Mouse (Mus musculus) gastrocnemius, postnatal 4 days (tissue): Measurements from ENCODE around the gene Tbl2. TPM values are rescaled to one million over a fixed set of nuclear protein-coding genes. Genes with fewer than 3 reads are reported as not detected.
A peak's percentile ranks its signal among the peaks of the same experiment; 100 is the strongest.

Experiments used
- DNase-seq, 2 experiments: peaks; one replicate each; pipeline ENCODE4 v3.0.0; 2021 to 2022; ENCODE audit warnings: low spot score in 2 of 2, mixed read lengths in 2 of 2
- long read RNA-seq, 2 experiments: library from polyadenylated mRNA; stranded (forward); transcript quantifications; one replicate each; pipeline ENCODE4 v2.0.0; 2021
- total RNA-seq, 2 experiments: library from RNA; stranded (reverse); gene quantifications; 2 replicates each; pipeline ENCODE4 v1.2.3; 2021

Tbl2 gene
- 10 to 100 TPM; 18.3 to 22.2 TPM for total RNA-seq
- long read RNA-seq, experiment 1, full-length matches to known transcripts: 11 of 14 reads
- long read RNA-seq, experiment 1, partial matches to known transcripts: 2 of 14 reads
- long read RNA-seq, experiment 1, other reads (novel, unspliced or antisense): 1 of 14 reads
- long read RNA-seq, experiment 2, full-length matches to known transcripts: 22 of 29 reads
- long read RNA-seq, experiment 2, partial matches to known transcripts: 3 of 29 reads
- long read RNA-seq, experiment 2, other reads (novel, unspliced or antisense): 4 of 29 reads

GRCm38 (mm10) chr5:135149053-135149819 is at the start of gene Tbl2:
Gene Tbl2 (plus strand): TSS chr5:135149657.
- DNase-seq: peak; percentile 96 to 99

DNA sequence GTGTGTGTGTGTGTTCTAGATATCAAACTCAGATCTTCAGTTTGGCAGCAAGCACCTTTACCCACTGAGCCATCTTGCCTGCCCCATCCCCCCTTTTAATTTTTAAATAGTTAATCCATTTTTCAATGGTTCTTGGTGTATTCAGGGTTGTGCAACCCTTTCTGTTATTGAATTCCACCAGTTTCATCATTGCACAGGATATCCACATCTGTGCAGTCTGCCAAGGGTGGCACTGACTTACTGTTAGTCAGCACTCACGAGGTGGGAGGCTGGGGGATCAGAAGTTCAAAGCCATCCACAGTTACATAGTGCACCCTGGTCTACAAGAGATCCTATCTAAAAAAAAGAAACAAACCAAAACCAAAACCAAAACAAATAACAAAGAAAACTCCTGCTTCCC is 48.5 kb upstream of the Tbl2 start:
- DNase-seq: no peak

GRCm38 (mm10) chr5:135103999-135104660 is 45.3 kb upstream of the Tbl2 start:
- no peak for DNase-seq

GRCm38 (mm10) chr5:135106758-135107256 is 42.6 kb upstream of the Tbl2 start:
- peak; percentile 24 to 73 for DNase-seq

DNA sequence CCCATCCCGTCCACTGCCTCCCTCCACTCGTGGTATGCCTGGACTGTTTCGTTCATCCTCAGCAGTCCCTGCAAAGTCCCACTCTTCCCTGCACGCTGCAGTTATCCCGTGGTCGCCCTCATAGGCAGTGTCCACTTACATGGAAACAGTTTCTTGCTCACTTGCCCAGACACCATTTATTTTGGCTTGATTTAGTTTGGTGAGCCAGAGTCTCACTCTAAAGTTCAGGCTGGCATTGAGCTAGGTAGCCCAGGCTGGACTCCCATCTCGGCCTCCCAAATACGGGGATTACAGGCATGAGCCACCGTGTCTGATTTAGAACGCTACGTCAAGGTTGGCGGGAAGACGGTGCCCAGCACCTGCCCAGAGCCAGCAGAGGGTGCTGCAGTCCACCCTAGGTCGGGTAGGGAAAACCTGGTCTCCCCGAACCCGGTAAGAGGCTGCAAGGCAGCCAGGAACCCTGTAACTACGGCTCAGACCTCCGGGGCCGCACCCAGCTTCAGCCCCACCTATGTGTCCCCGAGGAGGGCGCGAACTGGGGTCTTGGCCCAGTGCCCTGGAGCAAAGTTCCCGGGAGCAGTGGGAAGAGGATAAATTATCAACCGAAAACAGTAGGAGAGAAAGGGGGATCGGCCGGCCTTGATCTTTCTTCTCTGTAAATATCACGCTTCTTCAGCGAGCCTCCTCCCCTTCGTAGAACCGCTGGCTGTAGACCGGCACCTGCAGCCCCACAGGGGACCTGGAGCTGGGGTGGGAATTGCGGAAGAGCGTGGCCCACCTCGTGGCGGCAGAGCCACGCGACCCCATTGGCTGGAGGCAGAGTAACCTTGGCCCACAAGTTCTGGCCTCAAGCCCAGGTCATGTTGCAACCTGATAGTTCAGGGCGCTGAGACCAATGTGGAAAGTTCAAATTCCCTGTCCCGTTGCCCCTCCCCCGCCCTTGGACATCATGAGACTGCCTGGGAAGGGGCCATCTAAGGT is 41.6 kb upstream of the Tbl2 start:
- peak; percentile 26 to 63 for DNase-seq

DNA sequence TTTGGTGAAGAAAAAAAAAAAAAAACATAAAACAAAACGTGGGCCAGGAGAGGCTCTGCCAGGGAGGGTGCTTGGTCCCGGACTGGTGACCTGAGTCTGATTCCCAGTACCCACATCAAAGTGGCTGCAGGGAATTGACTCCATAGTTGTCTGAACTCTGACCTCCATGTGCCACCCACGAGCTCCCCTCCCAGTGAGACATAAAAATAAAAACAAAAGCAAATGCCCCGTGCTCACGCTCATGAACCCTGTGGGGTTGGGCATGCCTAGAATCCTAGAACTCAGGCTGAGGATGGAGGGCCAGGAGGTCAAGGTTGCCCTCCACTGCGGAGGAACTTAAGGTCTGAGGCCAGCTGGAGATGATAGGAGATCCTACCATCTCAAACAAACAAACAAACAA is 40.4 kb upstream of the Tbl2 start:
- DNase-seq: no peak

DNA sequence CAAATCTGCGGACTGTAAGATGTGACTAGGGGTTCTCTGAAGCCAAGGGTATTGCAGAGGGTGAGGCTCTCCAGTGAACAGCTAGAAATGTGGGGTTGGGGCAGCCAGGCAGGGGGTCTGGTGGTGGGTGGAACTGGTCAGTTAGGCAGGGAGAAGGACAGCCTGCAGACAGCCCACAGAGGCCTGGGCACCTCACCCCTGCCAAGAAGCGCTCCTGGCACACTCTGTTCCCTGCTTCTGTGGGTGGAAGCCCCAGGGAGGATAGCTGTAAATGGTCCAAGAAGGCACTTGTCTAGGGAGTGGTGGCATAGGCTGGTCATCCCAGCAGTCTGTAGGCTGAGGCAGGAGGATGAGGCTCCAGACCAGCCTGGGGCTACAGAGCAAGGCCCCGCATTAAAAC is 40.0 kb upstream of the Tbl2 start:
- DNase-seq: no peak

DNA sequence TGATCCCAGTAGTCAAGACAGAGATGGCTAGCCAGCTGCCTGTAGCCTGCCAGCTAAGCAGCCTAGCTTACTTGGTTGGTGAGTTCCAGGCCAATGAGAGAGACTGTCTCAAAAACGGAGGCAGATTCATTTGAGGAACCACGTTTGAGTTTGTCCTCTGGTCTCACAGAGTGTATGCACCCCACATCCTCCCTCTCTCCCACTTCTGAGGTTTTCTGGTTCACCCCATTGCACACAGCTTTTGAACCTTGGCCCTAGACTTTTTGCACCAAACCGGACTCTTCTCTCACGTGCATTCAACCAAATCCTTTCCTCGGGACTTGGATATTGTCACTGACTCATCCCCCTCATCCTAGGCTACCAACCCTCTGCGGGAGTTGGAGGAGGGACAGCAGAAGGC is 39.5 kb upstream of the Tbl2 start:
- no peak for DNase-seq

- DNase-seq: no peak
Measured at GRCm38 (mm10) chr5:135113782-135114181, 35.7 kb upstream of the Tbl2 start.

DNA sequence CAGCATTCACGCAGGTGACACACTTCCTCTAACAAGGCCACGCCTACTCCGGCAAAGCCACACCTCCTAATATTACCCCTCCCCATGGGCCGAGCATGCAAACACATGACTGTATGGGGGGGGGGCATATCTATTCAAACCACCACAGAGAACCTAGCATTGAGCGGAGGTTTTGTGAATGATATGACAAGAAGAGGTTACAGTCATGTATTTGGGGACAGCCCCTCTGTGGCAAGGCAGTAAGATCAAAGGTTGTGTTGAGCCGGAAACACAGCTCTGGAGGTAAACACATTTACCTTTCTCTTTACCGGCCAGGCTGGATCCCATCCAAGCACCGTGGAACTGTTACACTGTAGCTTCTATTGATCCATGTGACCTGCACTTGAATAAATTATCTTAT is 34.2 kb upstream of the Tbl2 start:
- DNase-seq: no peak

- DNase-seq: peak; percentile 37 to 61
Measured at GRCm38 (mm10) chr5:135118589-135119081, 30.8 kb upstream of the Tbl2 start.

DNA sequence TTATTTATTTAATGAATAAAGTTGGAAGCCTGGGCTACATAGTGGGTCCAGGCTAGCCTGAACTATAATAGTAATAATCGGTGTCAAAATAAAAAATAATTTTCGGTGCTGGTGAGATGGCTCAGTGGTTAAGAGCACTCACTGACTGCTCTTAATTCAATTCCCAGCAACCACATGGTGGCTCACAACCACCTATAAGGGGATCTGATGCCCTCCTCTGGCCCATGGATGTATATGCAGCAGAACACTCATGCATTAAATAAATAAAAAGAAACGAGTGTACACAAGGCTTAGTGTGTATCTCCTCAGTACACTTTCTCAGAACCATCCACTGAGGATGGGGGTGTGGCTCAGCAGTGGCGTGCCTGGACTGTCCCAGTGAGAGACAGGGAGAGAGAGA is 28.7 kb upstream of the Tbl2 start:
- DNase-seq: no peak

GRCm38 (mm10) chr5:135126121-135126520 is 23.3 kb upstream of the Tbl2 start:
- no peak for DNase-seq

GRCm38 (mm10) chr5:135127669-135128068 is 21.8 kb upstream of the Tbl2 start:
- no peak for DNase-seq

GRCm38 (mm10) chr5:135129747-135130146 is 19.7 kb upstream of the Tbl2 start:
- no peak for DNase-seq

DNA sequence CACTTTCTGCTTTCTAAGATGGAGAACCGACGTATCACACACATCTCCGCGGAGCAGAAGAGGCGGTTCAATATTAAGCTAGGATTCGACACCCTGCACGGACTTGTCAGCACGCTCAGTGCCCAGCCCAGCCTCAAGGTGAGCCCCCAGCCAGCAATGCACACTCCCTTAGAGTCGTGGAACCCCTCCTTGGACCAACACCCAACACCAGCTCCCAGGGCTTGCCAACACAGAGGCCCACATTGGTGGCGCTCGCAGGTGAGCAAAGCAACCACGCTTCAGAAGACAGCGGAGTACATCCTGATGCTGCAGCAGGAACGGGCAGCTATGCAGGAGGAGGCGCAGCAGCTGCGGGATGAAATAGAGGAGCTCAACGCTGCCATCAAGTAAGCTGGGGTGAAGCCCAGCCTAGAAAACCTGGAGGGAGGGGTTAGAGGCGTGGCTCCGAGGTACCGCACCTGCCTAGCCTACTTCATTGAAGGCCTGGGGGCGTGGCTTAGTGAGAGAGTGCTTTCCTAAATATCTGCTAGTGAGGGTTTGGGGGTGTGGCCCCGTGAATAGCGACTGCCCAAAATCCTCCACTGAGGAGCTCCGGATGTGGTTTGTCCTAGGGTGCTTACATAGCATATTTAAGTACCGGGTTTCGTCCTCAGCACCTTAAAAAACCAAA is 15.6 kb upstream of the Tbl2 start:
- no peak for DNase-seq

- no peak for DNase-seq
Measured at GRCm38 (mm10) chr5:135134534-135134933, 14.9 kb upstream of the Tbl2 start.

GRCm38 (mm10) chr5:135139881-135140280 is 9.6 kb upstream of the Tbl2 start:
- DNase-seq: no peak

- DNase-seq: no peak
Measured at GRCm38 (mm10) chr5:135144469-135144868, 5.0 kb upstream of the Tbl2 start.

DNA sequence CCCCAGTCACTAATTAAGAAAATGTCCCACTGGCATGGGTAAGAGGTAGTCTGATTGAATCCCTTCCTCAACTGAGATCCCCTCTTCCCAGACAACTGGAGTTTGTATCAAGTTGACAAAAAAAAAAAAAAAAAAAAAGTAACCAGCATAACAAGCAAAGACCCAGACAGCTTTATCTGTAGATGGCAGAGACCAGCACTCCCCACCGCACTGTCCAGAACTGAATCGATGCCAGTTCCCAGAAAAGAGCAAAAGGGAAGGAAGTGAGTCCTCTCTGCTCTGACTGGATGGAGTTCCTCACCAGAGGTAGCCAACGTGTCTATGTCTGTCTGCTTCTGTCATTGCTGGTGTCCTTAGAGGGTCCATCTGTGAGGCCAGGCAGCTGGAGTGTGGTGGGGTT is 3.9 kb upstream of the Tbl2 start:
- no peak for DNase-seq
